Mouse (Mus musculus) skeletal muscle tissue, adult 2 months (tissue): ENCODE results near the gene Agap3.

Experiments
- DNase-seq: peaks from one replicate; pipeline ENCODE4 v3.0.0-alpha.2; 2012; ENCODE audit warnings: low read depth, low spot score

Gene Agap3

GRCm38 (mm10) chr5:24428596-24428995 is 23.4 kb upstream of the Agap3 start:
- no peak for DNase-seq

GRCm38 (mm10) chr5:24433993-24434392 is 18.0 kb upstream of the Agap3 start:
- DNase-seq, result no peak

- no peak for DNase-seq
These were observed 10.8 kb upstream of the Agap3 start for GRCm38 (mm10) chr5:24441187-24441586.

GRCm38 (mm10) chr5:24442029-24442428 is 9.9 kb upstream of the Agap3 start:
- no peak for DNase-seq

- no peak for DNase-seq
These were observed 8.8 kb upstream of the Agap3 start for GRCm38 (mm10) chr5:24443204-24443603.

- DNase-seq, result no peak
These were observed 8.1 kb upstream of the Agap3 start for GRCm38 (mm10) chr5:24443927-24444326.

GRCm38 (mm10) chr5:24444746-24445427 is 7.1 kb upstream of the Agap3 start, which contains the start of gene Fastk:
Gene Fastk, minus strand, starts transcription at chr5:24445287.
- DNase-seq, result peak; percentile 90

GRCm38 (mm10) chr5:24445428-24446080 is 6.4 kb upstream of the Agap3 start:
- no peak for DNase-seq

- DNase-seq, result no peak
These were observed 5.3 kb upstream of the Agap3 start for GRCm38 (mm10) chr5:24446630-24447029.

- DNase-seq, result peak; percentile 73
These were observed 4.2 kb upstream of the Agap3 start, which contains the start of gene Tmub1 for GRCm38 (mm10) chr5:24447624-24448298. Gene Tmub1, minus strand, starts transcription at chr5:24447854.

- DNase-seq, result peak; percentile 86
These were observed 530 bp upstream of the Agap3 start for GRCm38 (mm10) chr5:24451264-24452029.

GRCm38 (mm10) chr5:24452691-24453233 is 785 bp downstream of the Agap3 start:
- DNase-seq, result no peak

- no peak for DNase-seq
These were observed 1.5 kb downstream of the Agap3 start for GRCm38 (mm10) chr5:24453283-24453984.

- DNase-seq, result no peak
These were observed 2.0 kb downstream of the Agap3 start for GRCm38 (mm10) chr5:24453985-24454303.

- DNase-seq, result no peak
These were observed 3.1 kb downstream of the Agap3 start for GRCm38 (mm10) chr5:24455076-24455475.

- DNase-seq, result no peak
These were observed 3.6 kb downstream of the Agap3 start for GRCm38 (mm10) chr5:24455613-24456012.

- no peak for DNase-seq
These were observed 14.8 kb downstream of the Agap3 start for GRCm38 (mm10) chr5:24466762-24467161.

GRCm38 (mm10) chr5:24470600-24470999 is 18.6 kb downstream of the Agap3 start:
- DNase-seq, result peak; percentile 60

- no peak for DNase-seq
These were observed 21.1 kb downstream of the Agap3 start for GRCm38 (mm10) chr5:24472884-24473619.

GRCm38 (mm10) chr5:24474025-24474722 is 22.2 kb downstream of the Agap3 start:
- no peak for DNase-seq
